Mouse (Mus musculus): Measurements from ENCODE around the gene Pigc. TPM values are rescaled to one million over a fixed set of nuclear protein-coding genes. Genes with fewer than 3 reads are reported as not detected.

Pigc gene
- polyA plus RNA-seq, 1 experiment, result 12.9 TPM

GRCm38 (mm10) chr1:162008631-162009067 is 39.7 kb downstream of the Pigc start:
- TF ChIP-seq POLR2A (IDR thresholded peaks at IDR 0.05; ENCODE audit: borderline replicate concordance, control insufficient read depth, low read depth, low read length) (no peak), CTCF (IDR thresholded peaks at IDR 0.05; ENCODE audit: control insufficient read depth, insufficient read depth, low read length) (no peak)
- WGBS, result 69% methylated on average over 8 of the region's 8 CpGs
- Histone ChIP-seq H3K4me1 (ENCODE audit: control insufficient read depth, insufficient read depth, low read length) (peaks cover 2% of the 10 kb centered on the region), H3K27ac (ENCODE audit: control insufficient read depth, insufficient read depth, low read depth, low read length, poor library complexity) (no peak overlapping the region), H3K4me3 (replicated peaks; ENCODE audit: control insufficient read depth, low read depth, low read length) (no peak overlapping the region)

GRCm38 (mm10) chr1:162009086-162009485 is 40.1 kb downstream of the Pigc start:
- 78% methylated on average over 8 of the region's 8 CpGs for whole genome bisulfite sequencing
- no peak overlapping the region for H3K4me3 ChIP-seq (replicated peaks; ENCODE audit: control insufficient read depth, low read depth, low read length)
- no peak overlapping the region for H3K27ac ChIP-seq (ENCODE audit: control insufficient read depth, insufficient read depth, low read depth, low read length, poor library complexity)
- TF ChIP-seq POLR2A (IDR thresholded peaks at IDR 0.05; ENCODE audit: borderline replicate concordance, control insufficient read depth, low read depth, low read length), result no peak
- no peak for TF ChIP-seq CTCF (IDR thresholded peaks at IDR 0.05; ENCODE audit: control insufficient read depth, insufficient read depth, low read length)
- peaks cover 2% of the 10 kb centered on the region for H3K4me1 ChIP-seq (ENCODE audit: control insufficient read depth, insufficient read depth, low read length)

- TF ChIP-seq CTCF (IDR thresholded peaks at IDR 0.05; ENCODE audit: control insufficient read depth, insufficient read depth, low read length) (no peak), POLR2A (IDR thresholded peaks at IDR 0.05; ENCODE audit: borderline replicate concordance, control insufficient read depth, low read depth, low read length) (no peak)
- Histone ChIP-seq H3K4me1 (ENCODE audit: control insufficient read depth, insufficient read depth, low read length) (no peaks in the 10 kb centered on the region), H3K27ac (ENCODE audit: control insufficient read depth, insufficient read depth, low read depth, low read length, poor library complexity) (no peak overlapping the region), H3K4me3 (replicated peaks; ENCODE audit: control insufficient read depth, low read depth, low read length) (no peak overlapping the region)
- WGBS, result 44% methylated on average over 16 of the region's 16 CpGs
These were observed 42.7 kb downstream of the Pigc start for GRCm38 (mm10) chr1:162011523-162012245.

- TF ChIP-seq POLR2A (IDR thresholded peaks at IDR 0.05; ENCODE audit: borderline replicate concordance, control insufficient read depth, low read depth, low read length) (no peak), CTCF (IDR thresholded peaks at IDR 0.05; ENCODE audit: control insufficient read depth, insufficient read depth, low read length) (no peak)
- Histone ChIP-seq H3K4me1 (ENCODE audit: control insufficient read depth, insufficient read depth, low read length) (no peaks in the 10 kb centered on the region), H3K4me3 (replicated peaks; ENCODE audit: control insufficient read depth, low read depth, low read length) (no peak overlapping the region), H3K27ac (ENCODE audit: control insufficient read depth, insufficient read depth, low read depth, low read length, poor library complexity) (no peak overlapping the region)
- WGBS, result 44% methylated on average over 4 of the region's 4 CpGs
These were observed 44.6 kb downstream of the Pigc start for GRCm38 (mm10) chr1:162013561-162013960.

- no peaks in the 10 kb centered on the region for H3K4me1 ChIP-seq (ENCODE audit: control insufficient read depth, insufficient read depth, low read length)
- 76% methylated on average over 8 of the region's 8 CpGs for WGBS
- TF ChIP-seq CTCF (IDR thresholded peaks at IDR 0.05; ENCODE audit: control insufficient read depth, insufficient read depth, low read length), result no peak
- no peak for TF ChIP-seq POLR2A (IDR thresholded peaks at IDR 0.05; ENCODE audit: borderline replicate concordance, control insufficient read depth, low read depth, low read length)
- no peak overlapping the region for H3K27ac ChIP-seq (ENCODE audit: control insufficient read depth, insufficient read depth, low read depth, low read length, poor library complexity)
- H3K4me3 ChIP-seq (replicated peaks; ENCODE audit: control insufficient read depth, low read depth, low read length), result no peak overlapping the region
These were observed 46.4 kb downstream of the Pigc start for GRCm38 (mm10) chr1:162015247-162015862.

GRCm38 (mm10) chr1:162016982-162017381 is 48.0 kb downstream of the Pigc start:
- H3K27ac ChIP-seq (ENCODE audit: control insufficient read depth, insufficient read depth, low read depth, low read length, poor library complexity), result no peak overlapping the region
- no peaks in the 10 kb centered on the region for H3K4me1 ChIP-seq (ENCODE audit: control insufficient read depth, insufficient read depth, low read length)
- 68% methylated on average over 7 of the region's 7 CpGs for WGBS
- H3K4me3 ChIP-seq (replicated peaks; ENCODE audit: control insufficient read depth, low read depth, low read length), result no peak overlapping the region
- no peak for TF ChIP-seq CTCF (IDR thresholded peaks at IDR 0.05; ENCODE audit: control insufficient read depth, insufficient read depth, low read length)
- no peak for TF ChIP-seq POLR2A (IDR thresholded peaks at IDR 0.05; ENCODE audit: borderline replicate concordance, control insufficient read depth, low read depth, low read length)

- H3K4me1 ChIP-seq (ENCODE audit: control insufficient read depth, insufficient read depth, low read length), result no peaks in the 10 kb centered on the region
- H3K4me3 ChIP-seq (replicated peaks; ENCODE audit: control insufficient read depth, low read depth, low read length), result no peak overlapping the region
- 12% methylated on average over 13 of the region's 13 CpGs for WGBS
- no peak overlapping the region for H3K27ac ChIP-seq (ENCODE audit: control insufficient read depth, insufficient read depth, low read depth, low read length, poor library complexity)
- no peak for TF ChIP-seq POLR2A (IDR thresholded peaks at IDR 0.05; ENCODE audit: borderline replicate concordance, control insufficient read depth, low read depth, low read length)
- TF ChIP-seq CTCF (IDR thresholded peaks at IDR 0.05; ENCODE audit: control insufficient read depth, insufficient read depth, low read length), result no peak
These were observed 49.1 kb downstream of the Pigc start for GRCm38 (mm10) chr1:162017975-162018600.

- Histone ChIP-seq H3K27ac (ENCODE audit: control insufficient read depth, insufficient read depth, low read depth, low read length, poor library complexity) (no peak overlapping the region), H3K4me3 (replicated peaks; ENCODE audit: control insufficient read depth, low read depth, low read length) (no peak overlapping the region), H3K4me1 (ENCODE audit: control insufficient read depth, insufficient read depth, low read length) (no peaks in the 10 kb centered on the region)
- WGBS, result 42% methylated on average over 6 of the region's 6 CpGs
- no peak for TF ChIP-seq POLR2A (IDR thresholded peaks at IDR 0.05; ENCODE audit: borderline replicate concordance, control insufficient read depth, low read depth, low read length)
- TF ChIP-seq CTCF (IDR thresholded peaks at IDR 0.05; ENCODE audit: control insufficient read depth, insufficient read depth, low read length), result no peak
These were observed 49.6 kb downstream of the Pigc start for GRCm38 (mm10) chr1:162018601-162018977.

Measured in bone marrow, adult 2 months (tissue).